Mouse (Mus musculus): Measurements from ENCODE around the gene AI464131. TPM values are rescaled to one million over a fixed set of nuclear protein-coding genes. Genes with fewer than 3 reads are reported as not detected.

The AI464131 gene
- total and polyA plus RNA-seq, 2 experiments from 2014 or later = 8.2 to 16.0 TPM

- no peak for DNase-seq
- 20% methylated on average over 8 of the region's 8 CpGs for WGBS
These were observed 25.1 kb upstream of the AI464131 start for GRCm38 (mm10) chr4:41527996-41528395.

GRCm38 (mm10) chr4:41527076-41527475 is 24.2 kb upstream of the AI464131 start:
- 18% methylated on average over 13 of the region's 13 CpGs for WGBS
- TF ChIP-seq CTCF (IDR thresholded peaks at IDR 0.05; ENCODE audit: low read depth) = no peak
- Histone ChIP-seq H3K4me1 (ENCODE audit: insufficient read depth) (peaks cover 8% of the 10 kb centered on the region), H3K36me3 (ENCODE audit: insufficient read depth) (peaks cover 2% of the 10 kb centered on the region; the same call in 1 of the 2 replicates), H3K27ac (ENCODE audit: low read depth, low read length) (no peak overlapping the region; the same call in 1 of the 2 replicates), H3K27me3 (ENCODE audit: insufficient read depth, low read length) (no peaks in the 10 kb centered on the region), H3K9me3 (ENCODE audit: low read length) (no peaks in the 10 kb centered on the region), H3K4me2 (ENCODE audit: low read depth) (no peak overlapping the region), H3K9ac (0 out of 2 replicates have a peak overlapping the region, but pooled peaks have one; percentile 6), H3K4me3 (ENCODE audit: low read depth, low read length) (no peak overlapping the region)
- 0 out of 2 replicates have a peak, but pooled peaks have one; percentile 7 for ATAC-seq
- peak; percentile 16 for DNase-seq

More at GRCm38 (mm10) chr4:41527996-41528395, 25.1 kb upstream of the AI464131 start:
- Histone ChIP-seq H3K4me2 (ENCODE audit: low read depth) (no peak overlapping the region), H3K9ac (no peak overlapping the region), H3K4me3 (ENCODE audit: low read depth, low read length) (no peak overlapping the region), H3K9me3 (ENCODE audit: low read length) (no peaks in the 10 kb centered on the region), H3K27ac (ENCODE audit: low read depth, low read length) (no peak overlapping the region), H3K27me3 (ENCODE audit: insufficient read depth, low read length) (no peaks in the 10 kb centered on the region), H3K36me3 (ENCODE audit: insufficient read depth) (peaks cover 2% of the 10 kb centered on the region; the same call in 1 of the 2 replicates), H3K4me1 (ENCODE audit: insufficient read depth) (peaks cover 8% of the 10 kb centered on the region)
- no peak for TF ChIP-seq CTCF (IDR thresholded peaks at IDR 0.05; ENCODE audit: low read depth)
- ATAC-seq = no peak

- H3K4me2 ChIP-seq (ENCODE audit: low read depth) = no peak overlapping the region
- peaks cover 8% of the 10 kb centered on the region for H3K4me1 ChIP-seq (ENCODE audit: insufficient read depth)
- WGBS = 5% methylated on average over 7 of the region's 7 CpGs
- 0 out of 2 replicates have a peak overlapping the region, but pooled peaks have one; percentile 6 for H3K9ac ChIP-seq
- H3K27ac ChIP-seq (ENCODE audit: low read depth, low read length) = no peak overlapping the region
- no peaks in the 10 kb centered on the region for H3K9me3 ChIP-seq (ENCODE audit: low read length)
- ATAC-seq (peak; percentile 23; the same call in 1 of the 2 replicates), DNase-seq (peak; percentile 31)
- peaks cover 3% of the 10 kb centered on the region for H3K36me3 ChIP-seq (ENCODE audit: insufficient read depth)
- no peak overlapping the region for H3K4me3 ChIP-seq (ENCODE audit: low read depth, low read length)
- no peak for TF ChIP-seq CTCF (IDR thresholded peaks at IDR 0.05; ENCODE audit: low read depth)
- no peaks in the 10 kb centered on the region for H3K27me3 ChIP-seq (ENCODE audit: insufficient read depth, low read length)
These were observed 23.7 kb upstream of the AI464131 start for GRCm38 (mm10) chr4:41526553-41526952.

GRCm38 (mm10) chr4:41524829-41525228 is 22.0 kb upstream of the AI464131 start:
- TF ChIP-seq CTCF (IDR thresholded peaks at IDR 0.05; ENCODE audit: low read depth) = no peak
- ATAC-seq = no peak
- no peak overlapping the region for H3K9ac ChIP-seq
- H3K36me3 ChIP-seq (ENCODE audit: insufficient read depth) = peaks cover 12% of the 10 kb centered on the region
- no peaks in the 10 kb centered on the region for H3K27me3 ChIP-seq (ENCODE audit: insufficient read depth, low read length)
- no peak overlapping the region for H3K4me2 ChIP-seq (ENCODE audit: low read depth)
- H3K4me3 ChIP-seq (ENCODE audit: low read depth, low read length) = no peak overlapping the region
- H3K27ac ChIP-seq (ENCODE audit: low read depth, low read length) = no peak overlapping the region
- H3K4me1 ChIP-seq (ENCODE audit: insufficient read depth) = peaks cover 8% of the 10 kb centered on the region; the same call in 1 of the 2 replicates
- no peak for DNase-seq
- no peaks in the 10 kb centered on the region for H3K9me3 ChIP-seq (ENCODE audit: low read length)
- WGBS = 76% methylated on average over 9 of the region's 9 CpGs

GRCm38 (mm10) chr4:41523839-41524238 is 21.0 kb upstream of the AI464131 start:
- TF ChIP-seq CTCF (IDR thresholded peaks at IDR 0.05; ENCODE audit: low read depth) = no peak
- Histone ChIP-seq H3K9me3 (ENCODE audit: low read length) (no peaks in the 10 kb centered on the region), H3K9ac (no peak overlapping the region), H3K4me3 (ENCODE audit: low read depth, low read length) (no peak overlapping the region), H3K27me3 (ENCODE audit: insufficient read depth, low read length) (no peaks in the 10 kb centered on the region), H3K27ac (ENCODE audit: low read depth, low read length) (no peak overlapping the region), H3K4me2 (ENCODE audit: low read depth) (no peak overlapping the region), H3K4me1 (ENCODE audit: insufficient read depth) (peaks cover 8% of the 10 kb centered on the region; the same call in 1 of the 2 replicates), H3K36me3 (ENCODE audit: insufficient read depth) (peaks cover 20% of the 10 kb centered on the region)
- DNase-seq (no peak), ATAC-seq (no peak)
- WGBS = 84% methylated on average over 7 of the region's 7 CpGs

- H3K36me3 ChIP-seq (ENCODE audit: insufficient read depth) = peaks cover 26% of the 10 kb centered on the region
- no peak overlapping the region for H3K4me2 ChIP-seq (ENCODE audit: low read depth)
- peaks cover 8% of the 10 kb centered on the region; the same call in 1 of the 2 replicates for H3K4me1 ChIP-seq (ENCODE audit: insufficient read depth)
- peak; percentile 47; the same call in 1 of the 2 replicates for ATAC-seq
- no peaks in the 10 kb centered on the region for H3K27me3 ChIP-seq (ENCODE audit: insufficient read depth, low read length)
- WGBS = 44% methylated on average over 5 of the region's 5 CpGs
- H3K9me3 ChIP-seq (ENCODE audit: low read length) = no peaks in the 10 kb centered on the region
- H3K4me3 ChIP-seq (ENCODE audit: low read depth, low read length) = no peak overlapping the region
- no peak overlapping the region for H3K27ac ChIP-seq (ENCODE audit: low read depth, low read length)
- DNase-seq = peak; percentile 86
- TF ChIP-seq CTCF (IDR thresholded peaks at IDR 0.05; ENCODE audit: low read depth) = peak; percentile 88
- H3K9ac ChIP-seq = no peak overlapping the region
These were observed 19.9 kb upstream of the AI464131 start for GRCm38 (mm10) chr4:41522788-41523187.

GRCm38 (mm10) chr4:41522136-41522535 is 19.3 kb upstream of the AI464131 start:
- 38% methylated on average over 6 of the region's 6 CpGs for WGBS
- H3K4me3 ChIP-seq (ENCODE audit: low read depth, low read length) = no peak overlapping the region
- ATAC-seq (no peak), DNase-seq (no peak)
- H3K4me1 ChIP-seq (ENCODE audit: insufficient read depth) = peaks cover 7% of the 10 kb centered on the region; the same call in 1 of the 2 replicates
- H3K9me3 ChIP-seq (ENCODE audit: low read length) = no peaks in the 10 kb centered on the region
- H3K27ac ChIP-seq (ENCODE audit: low read depth, low read length) = no peak overlapping the region
- no peak overlapping the region for H3K4me2 ChIP-seq (ENCODE audit: low read depth)
- H3K36me3 ChIP-seq (ENCODE audit: insufficient read depth) = peaks cover 26% of the 10 kb centered on the region
- no peak overlapping the region for H3K9ac ChIP-seq
- no peak for TF ChIP-seq CTCF (IDR thresholded peaks at IDR 0.05; ENCODE audit: low read depth)
- H3K27me3 ChIP-seq (ENCODE audit: insufficient read depth, low read length) = no peaks in the 10 kb centered on the region
